Comparison of ENCODE assay signal across 8 mouse cellular contexts in genomic region chr11:103360661-103361081, GRCm38 (mm10). TPM values are rescaled to one million over a fixed set of nuclear protein-coding genes. Genes with fewer than 3 reads are reported as not detected.
DNase-seq lines count a peak whose midpoint lies in the region; ATAC-seq and TF ChIP-seq lines count a peak whose summit lies in the region.

No protein-coding gene starts in this region.

- peaks cover 12% of the 10 kb centered on the region for H3K4me1 ChIP-seq in heart, adult 2 months (ENCODE audit: control insufficient read depth, insufficient read depth, low read length)
- peaks cover 17 to 46% of the 10 kb centered on the region in 2 experiments for H3K4me1 ChIP-seq in CH12.LX (ENCODE audit: control insufficient read depth in 1 of 2, insufficient read depth in 2 of 2)
- no peaks in the 10 kb centered on the region for H3K4me1 ChIP-seq in embryonic fibroblast, embryonic 13.5 days (ENCODE audit: control insufficient read depth, insufficient read depth, low read length)
- peaks cover 58% of the 10 kb centered on the region for H3K4me1 ChIP-seq in limb, embryonic 13.5 days
- peaks cover 39% of the 10 kb centered on the region for H3K4me1 ChIP-seq in stomach, embryonic 15.5 days

- no peaks in the 10 kb centered on the region for H3K36me3 ChIP-seq in heart, adult 2 months (ENCODE audit: control insufficient read depth, insufficient read depth, low read length)
- peaks cover 15 to 76% of the 10 kb centered on the region in 2 experiments for H3K36me3 ChIP-seq in CH12.LX (replicated peaks in 1 of 2; ENCODE audit: control insufficient read depth in 1 of 2, insufficient read depth in 1 of 2, low read length in 1 of 2)
- H3K36me3 ChIP-seq in limb, embryonic 13.5 days = no peaks in the 10 kb centered on the region
- H3K36me3 ChIP-seq in stomach, embryonic 15.5 days = no peaks in the 10 kb centered on the region

- 12% methylated on average over 48 of the region's 48 CpGs for WGBS in heart, adult 2 months
- WGBS in limb, embryonic 13.5 days = 3% methylated on average over 48 of the region's 48 CpGs
- 2% methylated on average over 48 of the region's 48 CpGs for WGBS in stomach, embryonic 15.5 days

- no peak for TF ChIP-seq RAD21 in CH12.LX (IDR thresholded peaks at IDR 0.05; ENCODE audit: low read depth, low read length)

- TF ChIP-seq POLR2A in heart, adult 2 months (IDR thresholded peaks at IDR 0.05; ENCODE audit: insufficient read depth, low read depth, low read length) = no peak
- TF ChIP-seq POLR2A in CH12.LX (IDR thresholded peaks at IDR 0.05; ENCODE audit: low read depth, low read length) = no peak
- no peak for TF ChIP-seq POLR2A in embryonic fibroblast, embryonic 13.5 days (IDR thresholded peaks at IDR 0.05; ENCODE audit: low read depth, low read length)

- in situ Hi-C loops in CH12.LX (cut with MboI; ENCODE audit: low pct_ligation_motif_present, low pct_unique_long_range_greater_than_20kb, low sequenced_read_pairs) = no loop called here

- TF ChIP-seq EP300 in heart, adult 2 months (IDR thresholded peaks at IDR 0.05; ENCODE audit: insufficient read depth, low read depth, low read length) = no peak
- TF ChIP-seq EP300 in CH12.LX (IDR thresholded peaks at IDR 0.05; ENCODE audit: low read length) = no peak

- DNase-seq in heart, adult 2 months = no peak
- no peak for DNase-seq in heart, postnatal 25 days (ENCODE audit: low spot score)
- no peak for DNase-seq in CH12.LX (ENCODE audit: extremely low read depth)
- DNase-seq in spleen, adult 12 weeks (ENCODE audit: low spot score) = no peak
- DNase-seq in layer of hippocampus, postnatal 36 days = no peak

- dilution Hi-C loops in CH12.LX (cut with MboI; ENCODE audit: extremely low pct_ligation_motif_present, extremely low pct_unique_long_range_greater_than_20kb, low sequenced_read_pairs) = no loop called here

- peak overlapping the region; percentile 44 for H3K4me3 ChIP-seq in heart, adult 2 months
- H3K4me3 ChIP-seq in CH12.LX (replicated peaks in 1 of 3; ENCODE audit: low read depth in 2 of 3, low read length in 2 of 3, poor library complexity in 1 of 3) = peak overlapping the region in 2 of 3 experiments; percentile 2 to 38
- peak overlapping the region; percentile 21 for H3K4me3 ChIP-seq in embryonic fibroblast, embryonic 13.5 days (ENCODE audit: insufficient read depth, low read length)
- peak overlapping the region; percentile 52 for H3K4me3 ChIP-seq in limb, embryonic 13.5 days
- H3K4me3 ChIP-seq in stomach, embryonic 15.5 days (replicated peaks) = peak overlapping the region; percentile 51

- ATAC-seq in limb, embryonic 13.5 days (ENCODE audit: low FRiP score, low read depth) = peak; percentile 10; the same call in 1 of the 2 replicates
- ATAC-seq in stomach, embryonic 15.5 days (ENCODE audit: insufficient read depth, low FRiP score, low read depth) = no peak

- intact Hi-C loops in heart, adult 2 months (cut with DNase I) = no loop called here
- intact Hi-C loops in heart, postnatal 25 days (cut with DNase I) = loop anchor here (1.0 kb wide), 1 partner anchor 42 kb away; no protein-coding TSS in a partner anchor

- peaks cover 39% of the 10 kb centered on the region for H3K9me3 ChIP-seq in CH12.LX (replicated peaks; ENCODE audit: low read length)
- H3K9me3 ChIP-seq in limb, embryonic 13.5 days = no peaks in the 10 kb centered on the region
- no peaks in the 10 kb centered on the region for H3K9me3 ChIP-seq in stomach, embryonic 15.5 days

- peak overlapping the region; percentile 66 for H3K27ac ChIP-seq in heart, adult 2 months
- H3K27ac ChIP-seq in CH12.LX (ENCODE audit: insufficient read depth, low read depth) = no peak overlapping the region
- no peak overlapping the region for H3K27ac ChIP-seq in embryonic fibroblast, embryonic 13.5 days (ENCODE audit: insufficient read depth, low read length)
- H3K27ac ChIP-seq in limb, embryonic 13.5 days = no peak overlapping the region
- peak overlapping the region; percentile 55 for H3K27ac ChIP-seq in stomach, embryonic 15.5 days

- TF ChIP-seq CTCF in heart, adult 2 months (IDR thresholded peaks at IDR 0.05) = no peak
- TF ChIP-seq CTCF in CH12.LX (conservative IDR thresholded peaks at IDR 0.05 in 1 of 2, IDR thresholded peaks at IDR 0.05 in 1 of 2; ENCODE audit: low read depth in 2 of 2, low read length in 2 of 2) = no peak
- TF ChIP-seq CTCF in embryonic fibroblast, embryonic 13.5 days (IDR thresholded peaks at IDR 0.05; ENCODE audit: borderline replicate concordance, insufficient read depth, low read length) = no peak

- peak overlapping the region; percentile 41 for H3K4me2 ChIP-seq in CH12.LX (ENCODE audit: insufficient read depth, low read depth, poor library complexity, severe bottlenecking)
- peak overlapping the region; percentile 76 for H3K4me2 ChIP-seq in limb, embryonic 13.5 days (replicated peaks)
- H3K4me2 ChIP-seq in stomach, embryonic 15.5 days = peak overlapping the region; percentile 91

- peak overlapping the region; percentile 86 for H3K9ac ChIP-seq in heart, adult 2 months (ENCODE audit: low read depth, low read length)
- peak overlapping the region; percentile 22; the same call in 1 of the 2 replicates for H3K9ac ChIP-seq in CH12.LX (ENCODE audit: insufficient read depth, low read depth)
- peak overlapping the region; percentile 68 for H3K9ac ChIP-seq in limb, embryonic 13.5 days
- H3K9ac ChIP-seq in stomach, embryonic 15.5 days = peak overlapping the region; percentile 32; the same call in 1 of the 2 replicates

- H3K27me3 ChIP-seq in heart, adult 2 months (ENCODE audit: control insufficient read depth, insufficient read depth, low read length) = no peaks in the 10 kb centered on the region
- H3K27me3 ChIP-seq in CH12.LX (replicated peaks) = no peaks in the 10 kb centered on the region
- peaks cover 100% of the 10 kb centered on the region for H3K27me3 ChIP-seq in limb, embryonic 13.5 days
- peaks cover 21% of the 10 kb centered on the region for H3K27me3 ChIP-seq in stomach, embryonic 15.5 days (replicated peaks)

- H3K79me2 ChIP-seq in heart, adult 2 months (replicated peaks; ENCODE audit: control insufficient read depth, insufficient read depth, low read length) = no peaks in the 10 kb centered on the region
- H3K79me2 ChIP-seq in CH12.LX (replicated peaks; ENCODE audit: control insufficient read depth, extremely low read depth, insufficient read depth, poor library complexity, severe bottlenecking) = no peaks in the 10 kb centered on the region

TF ChIP-seq in CH12.LX, 34 proteins besides CTCF, POLR2A, EP300 and RAD21:
- TF ChIP-seq TCF12 (IDR thresholded peaks at IDR 0.05; ENCODE audit: low read depth, low read length) = no peak
- TF ChIP-seq JUND (conservative IDR thresholded peaks at IDR 0.05; ENCODE audit: low read depth, low read length) = no peak
- TF ChIP-seq GABPA (IDR thresholded peaks at IDR 0.05; ENCODE audit: insufficient replicate concordance, low read depth, low read length) = no peak
- TF ChIP-seq SIN3A (IDR thresholded peaks at IDR 0.05; ENCODE audit: low read length) = no peak
- no peak for TF ChIP-seq E2F4 (IDR thresholded peaks at IDR 0.05; ENCODE audit: insufficient replicate concordance, low read depth, low read length)
- no peak for TF ChIP-seq PAX5 (IDR thresholded peaks at IDR 0.05; ENCODE audit: low read length)
- no peak for TF ChIP-seq ZKSCAN1 (IDR thresholded peaks at IDR 0.05; ENCODE audit: borderline replicate concordance, low read depth, low read length)
- no peak for TF ChIP-seq ELF1 (IDR thresholded peaks at IDR 0.05; ENCODE audit: low read depth, low read length)

RNA-seq across cellular contexts. Expression of gene Arhgap27, which starts 2.8 kb away (rescaled TPM):
- 10 to 100 TPM; 14.1 to 22.9 TPM for total RNA-seq in heart, adult 2 months (2021)
- 15.0 and 18.5 TPM in 2 replicates for polyA plus RNA-seq in heart, adult 2 months (2012; rRNA removed)
- total RNA-seq in heart, postnatal 25 days (2021) = 10 to 100 TPM; 13.9 to 17.8 TPM
- total RNA-seq in CH12.LX (2012; rRNA removed) (24.4 and 26.1 TPM in 2 replicates), CH12.LX (2014; rRNA removed) (11.4 and 11.8 TPM in 2 replicates)
- 26.7 and 30.9 TPM in 2 replicates for polyA plus RNA-seq in CH12.LX (2012; ENCODE audit: insufficient read length, low read depth)
- polyA plus RNA-seq in embryonic fibroblast, embryonic 13.5 days (2011; ENCODE audit: insufficient read length, low read depth, missing spikeins) = 2.0 and 4.5 TPM in 2 replicates
- polyA plus RNA-seq in limb, embryonic 13.5 days (2015; fragmentation: Nextera tagmentation; extraction: Ambion mirVana) = 5.1 and 6.8 TPM in 2 replicates
- 21.2 and 21.5 TPM in 2 replicates for polyA plus RNA-seq in stomach, embryonic 15.5 days (2015; fragmentation: Nextera tagmentation; extraction: Ambion mirVana)
- total RNA-seq in layer of hippocampus, postnatal 36 days (2021) = 1 to 10 TPM; 7.9 to 9.6 TPM

RNA-seq across cellular contexts. Expression of gene Plekhm1, which starts 51.8 kb away (rescaled TPM):
- total RNA-seq in heart, adult 2 months (2021) = 10 to 100 TPM; 10.6 to 11.9 TPM
- polyA plus RNA-seq in heart, adult 2 months (2012; rRNA removed) = 10.2 and 12.2 TPM in 2 replicates
- 10 to 100 TPM in 1 of 2 experiments, 1 to 10 TPM in 1; 10.0 to 10.7 TPM for total RNA-seq in heart, postnatal 25 days (2021)
- total RNA-seq in CH12.LX (2012; rRNA removed) = 5.3 and 5.4 TPM in 2 replicates
- total RNA-seq in CH12.LX (2014; rRNA removed) = 2.7 and 3.5 TPM in 2 replicates
- polyA plus RNA-seq in CH12.LX (2012; ENCODE audit: insufficient read length, low read depth) = 18.3 and 23.2 TPM in 2 replicates
- polyA plus RNA-seq in embryonic fibroblast, embryonic 13.5 days (2011; ENCODE audit: insufficient read length, low read depth, missing spikeins) = 8.3 and 9.0 TPM in 2 replicates
- polyA plus RNA-seq in limb, embryonic 13.5 days (2015; fragmentation: Nextera tagmentation; extraction: Ambion mirVana) = 7.1 and 8.7 TPM in 2 replicates
- polyA plus RNA-seq in stomach, embryonic 15.5 days (2015; fragmentation: Nextera tagmentation; extraction: Ambion mirVana) = 5.9 and 6.2 TPM in 2 replicates
- 10 to 100 TPM; 18.8 to 20.6 TPM for total RNA-seq in layer of hippocampus, postnatal 36 days (2021)

Comparison
In these comparisons a context has a peak if more than half of its experiments do, and no peak if none do; other contexts are left out.
1. H3K27ac ChIP-seq: peak in heart, adult 2 months (single experiment) and stomach, embryonic 15.5 days (single experiment); none in CH12.LX (single experiment), embryonic fibroblast, embryonic 13.5 days (single experiment) and limb, embryonic 13.5 days (single experiment).
2. H3K9ac ChIP-seq: peak in every context shown above with its lines; median percentile 86 in heart, adult 2 months; 68 in limb, embryonic 13.5 days; 32 in stomach, embryonic 15.5 days; 22 in CH12.LX.
3. H3K4me2 ChIP-seq: peak in every context shown above with its lines; median percentile 91 in stomach, embryonic 15.5 days; 76 in limb, embryonic 13.5 days; 41 in CH12.LX.
4. Peak in every context shown above with its lines, with median percentiles within 50 percentile points of each other: H3K4me3 ChIP-seq.